Comparison of ENCODE assay signal across 8 mouse cellular contexts in genomic region chr11:50236540-50236936, GRCm38 (mm10). TPM values are rescaled to one million over a fixed set of nuclear protein-coding genes. Genes with fewer than 3 reads are reported as not detected.
DNase-seq lines count a peak whose midpoint lies in the region; ATAC-seq lines count a peak whose summit lies in the region.

No protein-coding gene starts in this region.

- H3K4me2 ChIP-seq in forebrain, embryonic 14.5 days (ENCODE audit: low read length): peak overlapping the region; percentile 87
- peak overlapping the region; percentile 91 for H3K4me2 ChIP-seq in lung, embryonic 15.5 days

- H3K9me3 ChIP-seq in forebrain, embryonic 14.5 days (replicated peaks; ENCODE audit: control insufficient read depth, low read length): no peaks in the 10 kb centered on the region
- H3K9me3 ChIP-seq in lung, embryonic 15.5 days: no peaks in the 10 kb centered on the region

- peak; percentile 93 for ATAC-seq in forebrain, embryonic 14.5 days
- ATAC-seq in lung, embryonic 15.5 days (ENCODE audit: borderline replicate concordance, extremely low read depth, low FRiP score, low TSS enrichment): peak; percentile 93
- ATAC-seq in neutrophil, adult 5-6 weeks (ENCODE audit: extremely low read depth, insufficient number of reproducible peaks, low FRiP score, poor library complexity, severe bottlenecking): peak; percentile 77

- peak overlapping the region; percentile 60 for H3K9ac ChIP-seq in forebrain, embryonic 14.5 days (ENCODE audit: low read length)
- H3K9ac ChIP-seq in lung, embryonic 15.5 days: peak overlapping the region; percentile 63

- intact Hi-C loops in heart, postnatal 10 days (cut with DNase I): loop anchor here (5.0 to 10.0 kb wide), 2 partner anchors 56 to 252 kb away; partner anchors contain the start of gene Maml1

- peak; percentile 92 for DNase-seq in ES-CJ7 (ENCODE audit: low read depth, low spot score)
- peak; percentile 88 for DNase-seq in c-Kit-positive CD71-positive TER-119-positive erythroid progenitor cells, embryonic 14.5 days (ENCODE audit: low spot score)
- peak; percentile 93 for DNase-seq in forebrain, embryonic 14.5 days (ENCODE audit: low spot score)
- peak; percentile 85 to 89 for DNase-seq in heart, postnatal 10 days
- DNase-seq in kidney, postnatal 4 days: peak; percentile 95 to 97
- peak; percentile 96 for DNase-seq in testis, postnatal 10 days (ENCODE audit: low spot score)

- H3K4me1 ChIP-seq in forebrain, embryonic 14.5 days (ENCODE audit: control insufficient read depth, insufficient read depth, low read length): peaks cover 8% of the 10 kb centered on the region; the same call in 1 of the 2 replicates
- H3K4me1 ChIP-seq in lung, embryonic 15.5 days: peaks cover 23% of the 10 kb centered on the region

- H3K4me3 ChIP-seq in forebrain, embryonic 14.5 days (ENCODE audit: low read depth, low read length): peak overlapping the region; percentile 55
- peak overlapping the region; percentile 62 for H3K4me3 ChIP-seq in lung, embryonic 15.5 days

- H3K36me3 ChIP-seq in forebrain, embryonic 14.5 days (ENCODE audit: control insufficient read depth, insufficient read depth, low read length): peaks cover 40% of the 10 kb centered on the region
- H3K36me3 ChIP-seq in lung, embryonic 15.5 days: peaks cover 30% of the 10 kb centered on the region

- no peaks in the 10 kb centered on the region for H3K27me3 ChIP-seq in forebrain, embryonic 14.5 days (replicated peaks; ENCODE audit: control insufficient read depth, insufficient read depth, low read length)
- H3K27me3 ChIP-seq in lung, embryonic 15.5 days: peaks cover 15% of the 10 kb centered on the region

- 0% methylated on average over 25 of the region's 27 CpGs for WGBS in forebrain, embryonic 14.5 days
- WGBS in lung, embryonic 15.5 days: under 1% methylated on average over 24 of the region's 27 CpGs

- no peak overlapping the region for H3K27ac ChIP-seq in forebrain, embryonic 14.5 days (ENCODE audit: low read depth, low read length)
- H3K27ac ChIP-seq in lung, embryonic 15.5 days: no peak overlapping the region; the same call in 1 of the 2 replicates

RNA-seq across cellular contexts. Expression of gene Ltc4s, which starts 1.9 kb away (rescaled TPM):
- polyA plus RNA-seq in forebrain, embryonic 14.5 days (2014; fragmentation: Nextera tagmentation; extraction: Ambion mirVana): 3.4 and 4.1 TPM in 2 replicates
- 1 to 10 TPM; 5.0 to 5.9 TPM for total RNA-seq in heart, postnatal 10 days (2021)
- 2.5 and 2.8 TPM in 2 replicates for polyA plus RNA-seq in lung, embryonic 15.5 days (2015; fragmentation: Nextera tagmentation; extraction: Ambion mirVana)
- 2.1 TPM in 1 of 2 replicates, not detected in the other for total RNA-seq in neutrophil, adult 5-6 weeks (2017)

RNA-seq across cellular contexts. Expression of gene Mgat4b, which starts 25.8 kb away (rescaled TPM):
- 15.2 and 18.9 TPM in 2 replicates for polyA plus RNA-seq in forebrain, embryonic 14.5 days (2014; fragmentation: Nextera tagmentation; extraction: Ambion mirVana)
- total RNA-seq in heart, postnatal 10 days (2021): 100 to 1,000 TPM; 122 to 127 TPM
- 36.4 and 41.0 TPM in 2 replicates for polyA plus RNA-seq in lung, embryonic 15.5 days (2015; fragmentation: Nextera tagmentation; extraction: Ambion mirVana)
- 4.4 and 5.5 TPM in 2 replicates for total RNA-seq in neutrophil, adult 5-6 weeks (2017)

RNA-seq across cellular contexts. Expression of gene Sqstm1, which starts 25.9 kb away (rescaled TPM):
- 263 and 276 TPM in 2 replicates for polyA plus RNA-seq in forebrain, embryonic 14.5 days (2014; fragmentation: Nextera tagmentation; extraction: Ambion mirVana)
- 100 to 1,000 TPM; 239 to 247 TPM for total RNA-seq in heart, postnatal 10 days (2021)
- 251 and 273 TPM in 2 replicates for polyA plus RNA-seq in lung, embryonic 15.5 days (2015; fragmentation: Nextera tagmentation; extraction: Ambion mirVana)
- total RNA-seq in neutrophil, adult 5-6 weeks (2017): 438 and 455 TPM in 2 replicates

RNA-seq across cellular contexts. Expression of gene Maml1, which starts 55.6 kb away (rescaled TPM):
- 5.4 and 5.8 TPM in 2 replicates for polyA plus RNA-seq in forebrain, embryonic 14.5 days (2014; fragmentation: Nextera tagmentation; extraction: Ambion mirVana)
- total RNA-seq in heart, postnatal 10 days (2021): 10 to 100 TPM; 19.2 to 20.3 TPM
- polyA plus RNA-seq in lung, embryonic 15.5 days (2015; fragmentation: Nextera tagmentation; extraction: Ambion mirVana): 6.2 and 6.5 TPM in 2 replicates
- total RNA-seq in neutrophil, adult 5-6 weeks (2017): 21.1 and 22.1 TPM in 2 replicates

Comparison
In these comparisons a context has a peak if more than half of its experiments do, and no peak if none do; other contexts are left out.
1. RNA of gene Mgat4b, which starts 25.8 kb away (total RNA-seq): 122 to 127 TPM in heart, postnatal 10 days; 4.4 to 5.5 TPM in neutrophil, adult 5-6 weeks; every median in the first group is over 10 times any median in the second.
2. Peak in every context shown above with its lines, with median percentiles within 50 percentile points of each other: DNase-seq and ATAC-seq.